Mouse (Mus musculus): Measurements from ENCODE around the gene Qsox1. TPM values are rescaled to one million over a fixed set of nuclear protein-coding genes. Genes with fewer than 3 reads are reported as not detected.
A peak's percentile ranks its signal among the peaks of the same experiment; 100 is the strongest.

Gene Qsox1
- polyA plus RNA-seq, 1 experiment from 2014 or later: 23.5 TPM

DNA sequence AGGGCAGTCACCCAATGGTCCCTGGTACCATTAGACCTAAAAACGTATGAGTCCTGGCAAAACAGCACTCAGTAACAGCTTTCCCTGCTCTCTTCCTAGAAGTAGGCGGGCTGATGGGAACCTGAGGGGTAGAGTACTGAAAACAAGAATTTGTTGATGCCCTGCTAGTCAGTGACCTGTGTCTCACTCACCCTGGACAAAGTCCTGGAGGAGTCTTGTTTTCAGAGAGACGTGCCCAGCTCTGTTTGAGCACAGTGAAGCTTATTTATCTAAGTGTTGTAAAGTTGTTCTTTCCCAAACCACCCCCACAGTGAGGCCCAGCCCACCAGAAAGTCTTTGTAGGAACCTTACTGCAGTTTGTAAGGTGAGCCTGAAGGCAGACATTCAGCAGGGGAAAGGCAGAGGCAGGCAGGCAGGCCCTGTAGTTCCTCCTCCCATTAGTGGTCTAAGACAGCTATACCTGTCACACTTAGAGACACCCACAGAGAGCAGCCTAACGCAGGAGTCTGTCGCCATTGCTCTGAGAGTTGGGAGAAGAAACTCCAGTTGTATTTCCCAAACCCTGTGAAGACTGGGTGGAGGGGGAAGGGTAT is 14.2 kb upstream of the Qsox1 start:
- Histone ChIP-seq H3K27ac (no peak overlapping the region), H3K36me3 (no peaks in the 10 kb centered on the region), H3K4me2 (no peak overlapping the region), H3K9me3 (peaks cover 3% of the 10 kb centered on the region; the same call in 1 of the 2 replicates), H3K9ac (replicated peaks) (no peak overlapping the region), H3K27me3 (no peaks in the 10 kb centered on the region), H3K4me1 (replicated peaks) (0 out of 2 replicates have a peak, but pooled peaks cover 6% of the 10 kb centered on the region), H3K4me3 (replicated peaks) (no peak overlapping the region)
- 41% methylated on average over 5 of the region's 5 CpGs for WGBS
- no peak for ATAC-seq (ENCODE audit: insufficient number of reproducible peaks, insufficient read depth, low FRiP score, low TSS enrichment, low read depth)

DNA sequence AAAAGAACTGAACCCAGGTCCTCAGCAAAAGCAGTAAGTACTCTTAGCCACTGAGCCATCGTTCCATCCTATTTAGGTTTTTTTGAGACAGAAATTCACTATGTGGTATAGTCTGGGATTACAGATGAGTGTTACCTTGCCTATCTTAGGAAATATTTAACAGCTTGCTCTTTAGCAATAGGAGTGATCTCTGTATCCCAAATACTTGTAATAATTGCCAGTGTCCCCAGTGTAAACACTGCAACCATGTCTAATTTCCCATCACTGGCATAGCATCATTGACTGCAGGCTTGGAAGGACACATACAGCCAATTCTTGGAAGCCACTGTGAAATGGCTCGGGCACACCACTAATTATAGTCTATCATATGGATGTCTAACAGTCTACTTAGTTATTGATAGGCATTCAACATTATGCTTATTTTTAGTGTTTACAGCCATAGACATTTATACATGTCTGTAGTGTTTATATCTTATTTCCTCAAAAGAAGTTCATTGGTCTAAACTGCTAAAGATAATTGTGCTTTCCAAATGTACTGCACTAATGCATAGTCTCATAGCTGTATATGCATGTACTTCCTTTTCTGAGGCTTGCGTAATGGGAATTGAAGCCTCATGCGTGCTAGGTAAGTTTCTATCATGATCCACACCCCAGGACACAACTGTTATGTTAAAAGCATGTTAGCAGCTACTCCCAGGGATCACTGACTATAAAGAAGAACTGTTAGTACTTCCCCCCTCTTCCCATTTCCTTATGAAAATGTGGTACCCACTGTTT is 13.4 kb upstream of the Qsox1 start:
- Histone ChIP-seq H3K36me3 (no peaks in the 10 kb centered on the region), H3K4me1 (replicated peaks) (0 out of 2 replicates have a peak, but pooled peaks cover 6% of the 10 kb centered on the region), H3K4me2 (no peak overlapping the region), H3K4me3 (replicated peaks) (no peak overlapping the region), H3K27ac (no peak overlapping the region), H3K9me3 (peaks cover 5% of the 10 kb centered on the region; the same call in 1 of the 2 replicates), H3K27me3 (no peaks in the 10 kb centered on the region), H3K9ac (replicated peaks) (no peak overlapping the region)
- WGBS: 83% methylated on average over 4 of the region's 4 CpGs
- no peak for ATAC-seq (ENCODE audit: insufficient number of reproducible peaks, insufficient read depth, low FRiP score, low TSS enrichment, low read depth)

DNA sequence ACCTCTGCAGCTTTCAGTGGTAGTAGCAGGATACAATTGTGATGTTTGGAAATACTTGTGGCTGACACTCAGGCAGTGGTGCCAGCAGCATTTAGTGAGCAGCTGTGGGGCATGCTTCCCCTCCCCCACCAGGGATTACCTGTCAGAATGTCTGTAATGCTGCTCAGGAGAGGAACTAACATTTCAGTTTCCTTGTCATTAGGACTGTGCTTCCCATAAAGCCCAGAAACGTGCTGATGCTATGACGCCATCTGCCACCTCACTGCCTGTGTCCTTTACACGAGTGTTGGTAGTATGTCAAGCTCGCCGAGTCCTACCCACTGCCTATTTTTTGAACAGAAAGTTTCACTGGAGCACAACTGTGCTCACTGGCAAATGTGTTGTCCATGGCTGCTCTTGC is 8.0 kb upstream of the Qsox1 start:
- WGBS: 91% methylated on average over 5 of the region's 5 CpGs
- no peak overlapping the region for H3K4me2 ChIP-seq

DNA sequence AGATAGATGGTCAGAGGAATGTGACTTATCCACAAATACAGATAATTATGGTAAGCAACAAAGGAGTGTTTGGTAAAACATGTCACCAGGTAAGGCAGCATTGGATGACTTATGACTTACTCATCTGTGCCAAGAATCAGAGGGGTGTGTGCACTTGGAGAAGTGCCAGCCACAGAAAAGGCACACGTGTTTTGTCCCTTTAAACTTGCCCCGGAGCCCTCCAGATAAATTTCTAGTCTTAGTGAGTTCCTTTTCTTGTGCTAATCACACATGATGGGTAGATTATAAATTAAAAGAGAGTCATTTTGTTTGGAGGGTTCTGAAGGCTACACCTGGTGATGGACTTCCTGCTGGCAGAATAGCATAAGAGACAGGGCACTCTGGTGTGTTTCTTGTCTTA is 3.5 kb upstream of the Qsox1 start:
- Histone ChIP-seq H3K4me2 (no peak overlapping the region), H3K4me1 (replicated peaks) (peaks cover 8% of the 10 kb centered on the region), H3K36me3 (no peaks in the 10 kb centered on the region), H3K27ac (no peak overlapping the region), H3K27me3 (no peaks in the 10 kb centered on the region), H3K4me3 (replicated peaks) (no peak overlapping the region), H3K9me3 (no peaks in the 10 kb centered on the region), H3K9ac (replicated peaks) (no peak overlapping the region)
- no peak for ATAC-seq (ENCODE audit: insufficient number of reproducible peaks, insufficient read depth, low FRiP score, low TSS enrichment, low read depth)
- WGBS: 64% methylated on average over 2 of the region's 2 CpGs

More for the DNA sequence above, 8.0 kb upstream of the Qsox1 start:
- Histone ChIP-seq H3K9ac (replicated peaks) (no peak overlapping the region), H3K27me3 (no peaks in the 10 kb centered on the region), H3K27ac (no peak overlapping the region), H3K36me3 (no peaks in the 10 kb centered on the region), H3K9me3 (peaks cover 5% of the 10 kb centered on the region; the same call in 1 of the 2 replicates), H3K4me3 (replicated peaks) (no peak overlapping the region), H3K4me1 (replicated peaks) (no peaks in the 10 kb centered on the region)
- no peak for ATAC-seq (ENCODE audit: insufficient number of reproducible peaks, insufficient read depth, low FRiP score, low TSS enrichment, low read depth)

DNA sequence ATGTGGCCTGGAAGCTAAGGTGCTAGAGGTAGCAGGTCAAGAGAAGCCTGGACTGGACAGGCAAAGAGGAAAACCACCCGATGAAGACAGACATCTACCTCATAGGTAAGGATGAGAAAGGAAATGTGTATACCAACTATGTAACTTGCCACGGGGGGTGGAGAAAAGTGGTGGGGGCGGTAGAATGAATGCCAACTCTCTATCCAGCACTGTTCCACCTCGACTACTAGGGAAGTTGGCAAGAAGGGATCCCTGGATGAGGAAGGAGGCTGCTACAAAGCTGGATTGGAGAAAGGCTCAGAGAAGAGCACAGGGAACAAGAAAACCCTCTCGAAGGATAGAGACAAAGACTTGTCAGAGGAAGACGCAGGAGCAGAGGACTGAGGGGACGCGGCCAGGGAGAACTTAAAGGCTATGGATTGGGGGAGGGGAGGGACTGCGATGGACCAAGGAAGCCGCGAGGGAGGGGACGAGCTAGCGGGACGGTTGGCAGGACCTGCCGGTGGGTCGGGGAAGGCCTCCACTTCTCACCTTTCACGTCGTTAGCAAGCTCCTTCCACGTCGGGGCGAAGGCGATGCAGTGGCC is 601 bp downstream of the Qsox1 start:
- no peaks in the 10 kb centered on the region for H3K36me3 ChIP-seq
- no peaks in the 10 kb centered on the region for H3K27me3 ChIP-seq
- peaks cover 25% of the 10 kb centered on the region for H3K4me1 ChIP-seq (replicated peaks)
- peak overlapping the region; percentile 74 for H3K4me3 ChIP-seq (replicated peaks)
- H3K9ac ChIP-seq (replicated peaks): peak overlapping the region; percentile 73
- WGBS: 5% methylated on average over 21 of the region's 22 CpGs
- H3K27ac ChIP-seq: peak overlapping the region; percentile 76; the same call in 1 of the 2 replicates
- no peaks in the 10 kb centered on the region for H3K9me3 ChIP-seq
- ATAC-seq (ENCODE audit: insufficient number of reproducible peaks, insufficient read depth, low FRiP score, low TSS enrichment, low read depth): no peak
- H3K4me2 ChIP-seq: peak overlapping the region; percentile 68

DNA sequence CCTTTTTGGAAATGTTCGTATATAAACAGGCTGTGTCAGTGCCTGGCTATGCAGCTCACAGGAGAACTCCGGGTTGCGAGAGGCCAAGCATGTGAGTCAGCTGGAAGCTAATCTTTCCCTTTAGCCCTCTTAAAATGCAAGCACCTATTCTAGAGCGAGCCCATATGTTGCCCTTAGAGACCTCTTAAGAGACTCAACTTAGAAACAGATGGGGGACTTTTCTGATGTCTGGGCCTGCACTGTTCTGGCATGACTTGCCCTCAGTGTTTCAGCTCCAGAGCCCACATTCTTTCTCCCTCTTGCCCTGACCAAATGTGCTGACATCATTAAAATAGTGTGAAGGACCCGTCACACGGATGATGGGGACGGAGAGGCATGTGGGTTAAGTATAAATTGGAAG is 2.1 kb downstream of the Qsox1 start:
- Histone ChIP-seq H3K9me3 (no peaks in the 10 kb centered on the region), H3K4me3 (replicated peaks) (no peak overlapping the region), H3K27ac (peak overlapping the region; percentile 13; the same call in 1 of the 2 replicates), H3K27me3 (no peaks in the 10 kb centered on the region), H3K9ac (replicated peaks) (no peak overlapping the region), H3K4me1 (replicated peaks) (peaks cover 25% of the 10 kb centered on the region), H3K36me3 (no peaks in the 10 kb centered on the region), H3K4me2 (peak overlapping the region; percentile 68)
- ATAC-seq (ENCODE audit: insufficient number of reproducible peaks, insufficient read depth, low FRiP score, low TSS enrichment, low read depth): no peak
- WGBS: 38% methylated on average over 7 of the region's 7 CpGs

DNA sequence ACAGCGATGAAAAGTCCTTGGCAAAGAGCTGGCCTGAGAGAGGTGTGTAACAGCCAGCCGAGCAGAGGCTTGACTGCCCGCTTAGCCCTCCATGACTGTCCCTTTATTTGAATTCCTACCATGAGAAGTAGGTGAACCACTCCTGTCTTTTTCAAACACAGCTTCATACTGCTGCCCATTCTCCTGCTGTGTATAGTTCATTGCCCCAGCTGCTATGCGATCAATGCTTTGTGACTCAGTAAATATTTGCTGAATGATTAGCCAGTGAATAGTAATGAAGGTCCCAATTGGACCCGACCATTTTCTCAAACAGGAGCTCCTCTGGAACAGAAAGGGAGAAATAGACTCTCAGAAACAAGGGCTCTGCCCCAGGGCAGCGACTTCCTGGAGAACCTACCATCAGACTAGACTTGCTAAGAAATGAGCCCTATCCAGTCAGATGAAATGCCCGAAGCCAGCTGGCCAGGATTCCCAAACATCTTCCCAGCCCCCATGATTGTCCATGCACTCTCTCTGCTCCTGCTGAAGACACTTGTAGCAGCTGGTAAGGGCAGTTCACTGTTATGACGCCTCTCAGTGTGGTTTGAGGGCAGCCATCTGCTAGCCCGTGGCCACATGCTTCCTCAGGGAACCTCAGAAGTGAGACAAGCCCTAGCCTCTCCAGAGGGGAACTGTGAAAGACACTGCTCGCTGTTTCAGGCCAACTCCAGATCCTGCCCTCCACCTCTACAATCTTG is 2.8 kb downstream of the Qsox1 start:
- H3K4me1 ChIP-seq (replicated peaks): peaks cover 25% of the 10 kb centered on the region
- H3K4me2 ChIP-seq: peak overlapping the region; percentile 68
- WGBS: 69% methylated on average over 10 of the region's 10 CpGs
- H3K27me3 ChIP-seq: no peaks in the 10 kb centered on the region
- no peak overlapping the region for H3K9ac ChIP-seq (replicated peaks)
- no peak overlapping the region; the same call in 1 of the 2 replicates for H3K4me3 ChIP-seq (replicated peaks)
- peak overlapping the region; percentile 13; the same call in 1 of the 2 replicates for H3K27ac ChIP-seq
- no peaks in the 10 kb centered on the region for H3K9me3 ChIP-seq
- H3K36me3 ChIP-seq: no peaks in the 10 kb centered on the region
- no peak for ATAC-seq (ENCODE audit: insufficient number of reproducible peaks, insufficient read depth, low FRiP score, low TSS enrichment, low read depth)

DNA sequence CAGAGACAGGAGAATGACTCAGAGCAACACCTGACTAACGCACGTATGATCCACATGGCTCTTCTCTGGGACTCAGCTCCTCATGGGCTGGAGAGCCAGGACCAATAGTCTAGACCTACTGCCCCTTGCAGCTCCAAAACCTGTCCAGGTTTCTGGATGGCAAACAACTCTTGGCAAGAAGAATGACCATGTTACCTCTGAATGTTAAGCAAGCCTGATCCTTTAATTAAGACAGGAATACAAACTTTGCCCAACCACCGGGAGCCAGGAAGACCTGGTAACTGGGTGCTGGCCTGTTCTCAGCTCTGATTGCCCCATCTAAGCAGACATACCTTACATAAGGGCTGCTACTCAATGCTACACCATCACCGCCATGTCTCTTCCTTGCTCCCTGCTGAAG is 4.4 kb downstream of the Qsox1 start:
- no peak overlapping the region for H3K27ac ChIP-seq
- peaks cover 35% of the 10 kb centered on the region for H3K4me1 ChIP-seq (replicated peaks)
- peaks cover 3% of the 10 kb centered on the region; the same call in 1 of the 2 replicates for H3K36me3 ChIP-seq
- H3K9me3 ChIP-seq: no peaks in the 10 kb centered on the region
- H3K4me3 ChIP-seq (replicated peaks): no peak overlapping the region
- H3K27me3 ChIP-seq: no peaks in the 10 kb centered on the region
- ATAC-seq (ENCODE audit: insufficient number of reproducible peaks, insufficient read depth, low FRiP score, low TSS enrichment, low read depth): no peak
- no peak overlapping the region for H3K4me2 ChIP-seq
- H3K9ac ChIP-seq (replicated peaks): no peak overlapping the region
- WGBS: 93% methylated on average over 4 of the region's 4 CpGs

DNA sequence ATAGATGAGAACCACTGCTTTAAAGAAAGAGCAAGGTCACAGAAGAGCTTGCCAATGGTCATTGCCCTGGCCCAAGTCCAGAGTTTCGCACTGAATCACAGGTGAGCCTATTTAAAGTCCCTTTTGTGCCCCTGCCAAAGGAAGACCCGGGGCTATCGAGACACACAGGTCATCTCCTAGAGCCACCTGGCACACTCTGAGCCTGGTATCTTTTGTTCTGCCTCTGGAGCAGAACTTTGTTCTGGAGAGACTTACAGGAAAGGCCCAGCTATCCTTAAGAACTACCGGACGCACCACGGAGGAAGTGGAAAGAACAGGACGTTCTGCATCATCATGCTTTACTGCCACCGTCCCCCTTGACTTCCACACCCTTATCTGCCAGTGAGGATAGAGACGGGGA is 7.1 kb downstream of the Qsox1 start:
- WGBS: 87% methylated on average over 9 of the region's 9 CpGs

DNA sequence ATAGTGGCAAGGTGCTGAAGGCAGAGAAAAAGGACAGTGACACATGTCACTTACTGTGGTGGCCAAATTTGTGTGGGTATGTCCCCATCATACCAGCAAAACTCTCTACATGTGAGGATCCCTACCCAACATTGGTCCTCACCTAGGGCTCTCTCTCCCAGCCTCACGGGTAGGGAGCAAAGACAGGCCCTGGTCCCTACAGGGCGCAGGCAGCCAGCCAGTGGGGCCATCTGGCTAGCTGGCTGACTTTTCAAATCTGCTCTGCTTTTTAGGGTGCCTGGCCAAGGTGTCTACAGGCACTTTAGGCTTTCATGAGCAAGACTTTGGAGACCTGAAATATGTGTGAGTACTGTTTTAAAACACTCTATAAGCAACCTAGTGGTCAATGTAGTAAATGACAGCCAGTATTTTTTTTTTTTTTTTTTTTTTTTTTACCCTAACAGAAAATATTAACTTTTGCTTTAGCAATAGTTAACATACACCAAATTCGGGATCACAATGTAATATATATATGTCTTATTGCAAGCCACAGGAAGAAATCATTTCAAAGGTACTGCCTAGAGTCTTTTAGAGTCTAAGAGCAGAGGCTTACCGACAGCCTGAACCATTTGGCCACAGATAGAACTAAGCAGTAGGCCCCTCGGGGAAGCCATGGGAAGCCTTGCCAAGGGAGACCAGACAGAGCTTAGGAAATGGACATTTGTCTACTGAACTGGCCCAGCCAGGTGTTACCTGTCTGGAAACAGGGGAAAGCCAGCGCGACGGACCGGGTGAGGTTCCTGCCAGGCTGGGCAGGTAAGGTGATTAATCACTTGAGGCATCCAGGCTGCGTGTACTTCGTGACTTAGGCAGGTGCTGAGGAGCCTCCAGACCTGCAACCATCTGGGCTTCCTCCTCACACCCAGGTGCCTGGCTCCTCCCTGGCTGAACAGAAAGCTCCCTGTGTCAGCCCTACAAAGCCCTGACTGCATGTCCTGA is 11.4 kb downstream of the Qsox1 start:
- H3K36me3 ChIP-seq: peaks cover 44% of the 10 kb centered on the region; the same call in 1 of the 2 replicates
- 78% methylated on average over 11 of the region's 11 CpGs for WGBS

More for the DNA sequence above, 7.1 kb downstream of the Qsox1 start:
- Histone ChIP-seq H3K4me1 (replicated peaks) (peaks cover 22% of the 10 kb centered on the region), H3K36me3 (peaks cover 24% of the 10 kb centered on the region; the same call in 1 of the 2 replicates), H3K4me2 (no peak overlapping the region), H3K9me3 (no peaks in the 10 kb centered on the region), H3K27me3 (no peaks in the 10 kb centered on the region), H3K9ac (replicated peaks) (no peak overlapping the region), H3K4me3 (replicated peaks) (no peak overlapping the region), H3K27ac (no peak overlapping the region)
- ATAC-seq (ENCODE audit: insufficient number of reproducible peaks, insufficient read depth, low FRiP score, low TSS enrichment, low read depth): no peak

More for the DNA sequence above, 11.4 kb downstream of the Qsox1 start:
- Histone ChIP-seq H3K27ac (no peak overlapping the region), H3K27me3 (no peaks in the 10 kb centered on the region), H3K4me1 (replicated peaks) (peaks cover 10% of the 10 kb centered on the region; the same call in 1 of the 2 replicates), H3K4me3 (replicated peaks) (no peak overlapping the region), H3K9me3 (no peaks in the 10 kb centered on the region), H3K4me2 (no peak overlapping the region), H3K9ac (replicated peaks) (no peak overlapping the region)
- no peak for ATAC-seq (ENCODE audit: insufficient number of reproducible peaks, insufficient read depth, low FRiP score, low TSS enrichment, low read depth)
